Mouse (Mus musculus) ovary, adult 2 months (tissue): ENCODE data around the gene Vps25. TPM values are rescaled to one million over a fixed set of nuclear protein-coding genes. Genes with fewer than 3 reads are reported as not detected.

ENCODE experiments used
- polyA plus RNA-seq: library from polyadenylated mRNA; depleted of rRNA; stranded (reverse); fragments of >200 nt; gene quantifications from 2 replicates; pipeline ENCODE4 v1.2.3, GENCODE M21; 2012; rRNA removed

Gene Vps25
- 49.4 and 63.9 TPM in 2 replicates for polyA plus RNA-seq

GRCm38 (mm10) chr11:101253613-101254389 lies at the start of gene Vps25:
Gene Vps25, plus strand, starts transcription at chr11:101253707.

GRCm38 (mm10) chr11:101226065-101226701 lies 27.3 kb upstream of the Vps25 start, which contains the start of gene Ezh1:
Gene Ezh1, minus strand, starts transcription at chr11:101226463.

GRCm38 (mm10) chr11:101245855-101246701 lies 7.4 kb upstream of the Vps25 start, which contains the start of gene Ramp2:
Gene Ramp2, plus strand, starts transcription at chr11:101246028.

GRCm38 (mm10) chr11:101259948-101260825 lies 6.7 kb downstream of the Vps25 start, which contains the start of gene Wnk4:
Gene Wnk4, plus strand, starts transcription at chr11:101260567.

DNA sequence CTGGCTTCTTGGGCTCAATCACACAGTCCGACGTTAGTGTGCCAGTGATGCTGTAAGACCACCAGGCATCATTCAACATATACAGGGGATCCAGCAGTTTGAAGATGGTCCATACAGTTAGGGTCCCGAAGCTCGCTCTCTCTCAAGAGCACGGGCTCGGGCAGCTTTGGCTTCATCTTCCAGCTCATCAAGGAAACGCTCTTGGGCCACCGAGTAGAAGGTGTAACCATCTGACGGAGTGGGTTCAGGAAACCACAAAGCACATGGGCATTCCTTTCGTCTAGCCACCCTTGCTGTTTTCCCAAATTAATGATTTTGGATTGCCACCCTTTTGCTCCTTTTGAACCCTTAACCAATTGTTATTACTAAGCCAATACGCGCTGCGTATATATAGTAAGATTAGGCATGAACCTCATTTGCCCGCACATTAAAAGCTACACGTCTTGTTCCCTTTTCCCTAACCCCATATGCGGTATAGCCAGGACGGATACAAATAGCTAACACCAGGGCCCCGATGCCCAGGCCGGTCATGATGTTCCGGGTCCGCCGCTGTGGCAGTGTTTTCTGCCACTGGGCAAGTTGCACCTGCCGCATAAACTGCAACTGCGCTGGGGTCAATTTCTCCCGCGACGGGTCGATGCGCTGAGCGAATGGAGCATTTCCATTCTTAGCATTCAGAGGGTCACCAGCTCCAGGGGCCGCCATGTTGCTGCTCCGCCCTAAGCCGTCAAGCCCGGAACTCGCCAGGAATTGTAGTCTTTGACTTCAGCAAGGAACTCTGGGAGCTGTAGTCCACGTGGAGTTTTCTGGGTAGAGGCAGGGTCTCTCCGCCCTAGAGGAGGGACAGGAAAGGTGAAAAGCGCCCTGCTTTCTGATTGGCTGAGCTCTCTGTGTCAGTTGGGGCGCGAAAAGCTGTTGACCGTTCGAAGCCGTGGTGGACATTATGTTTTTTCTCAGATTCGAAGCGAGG lies 25.0 kb downstream of the Vps25 start, which contains the start of the genes Cntd1 and Coa3:
Cntd1 (plus strand) TSS at position 790 of the 970 bp plus-strand sequence.
Coa3 (minus strand) TSS at position 892 of the 970 bp plus-strand sequence.

GRCm38 (mm10) chr11:101302004-101302798 lies 48.7 kb downstream of the Vps25 start, which contains the start of gene Becn1:
Gene Becn1, minus strand, starts transcription at chr11:101302286.

Other genes with a start within 250 kb of the Vps25 start
- 61.8 and 84.5 TPM in 2 replicates for gene Atp6v0a1, start 244.3 kb upstream of the Vps25 start, polyA plus RNA-seq
- 124 and 125 TPM in 2 replicates for gene Naglu, start 183.7 kb upstream of the Vps25 start, polyA plus RNA-seq
- gene Hsd17b1, start 175.3 kb upstream of the Vps25 start, polyA plus RNA-seq = 267 and 378 TPM in 2 replicates
- gene Coasy, start 171.1 kb upstream of the Vps25 start, polyA plus RNA-seq = 122 and 140 TPM in 2 replicates
- 23.9 and 36.2 TPM in 2 replicates for gene Mlx, start 166.4 kb upstream of the Vps25 start, polyA plus RNA-seq
- gene Psmc3ip, start 158.3 kb upstream of the Vps25 start, polyA plus RNA-seq = 1.7 and 2.1 TPM in 2 replicates
- 59.4 and 75.1 TPM in 2 replicates for gene Retreg3, start 133.8 kb upstream of the Vps25 start, polyA plus RNA-seq
- gene Tubg1, start 133.8 kb upstream of the Vps25 start, polyA plus RNA-seq = 11.5 and 16.8 TPM in 2 replicates
- gene Tubg2, start 97.8 kb upstream of the Vps25 start, polyA plus RNA-seq = 8.2 and 11.3 TPM in 2 replicates
- 12.6 and 13.4 TPM in 2 replicates for gene Cntnap1, start 83.2 kb upstream of the Vps25 start, polyA plus RNA-seq
- 89.1 and 109 TPM in 2 replicates for gene Plekhh3, start 82.4 kb upstream of the Vps25 start, polyA plus RNA-seq
- gene Ccr10, start 78.3 kb upstream of the Vps25 start, polyA plus RNA-seq = 0.78 and 0.87 TPM in 2 replicates
- gene Ezh1, start 27.2 kb upstream of the Vps25 start, polyA plus RNA-seq = 33.7 and 37.5 TPM in 2 replicates
- 128 and 138 TPM in 2 replicates for gene Ramp2, start 7.7 kb upstream of the Vps25 start, polyA plus RNA-seq
- 11.7 and 13.1 TPM in 2 replicates for gene Wnk4, start 6.9 kb downstream of the Vps25 start, polyA plus RNA-seq
- 0.13 and 0.33 TPM in 2 replicates for gene Cntd1, start 25.3 kb downstream of the Vps25 start, polyA plus RNA-seq
- gene Coa3, start 25.4 kb downstream of the Vps25 start, polyA plus RNA-seq = 236 and 502 TPM in 2 replicates
- 129 and 200 TPM in 2 replicates for gene Becn1, start 48.6 kb downstream of the Vps25 start, polyA plus RNA-seq
- 45.8 and 60.3 TPM in 2 replicates for gene Psme3, start 62.5 kb downstream of the Vps25 start, polyA plus RNA-seq
- 9.2 and 10.4 TPM in 2 replicates for gene Aoc2, start 71.4 kb downstream of the Vps25 start, polyA plus RNA-seq
- 104 and 107 TPM in 2 replicates for gene Aoc3, start 76.9 kb downstream of the Vps25 start, polyA plus RNA-seq
- 0.10 and 0.18 TPM in 2 replicates for gene G6pc, start 113.9 kb downstream of the Vps25 start, polyA plus RNA-seq
- gene Aarsd1, start 163.9 kb downstream of the Vps25 start, polyA plus RNA-seq = 29.9 and 36.8 TPM in 2 replicates
- gene Gm27029, start 171.1 kb downstream of the Vps25 start, polyA plus RNA-seq = 0.37 and 0.47 TPM in 2 replicates
- 29.4 TPM in 2 replicates for gene Rundc1, start 171.4 kb downstream of the Vps25 start, polyA plus RNA-seq
- 3.0 and 3.7 TPM in 2 replicates for gene Ptges3l, start 171.6 kb downstream of the Vps25 start, polyA plus RNA-seq
- 502 and 570 TPM in 2 replicates for gene Rpl27, start 188.6 kb downstream of the Vps25 start, polyA plus RNA-seq
- 34.0 and 41.4 TPM in 2 replicates for gene Ifi35, start 194.7 kb downstream of the Vps25 start, polyA plus RNA-seq
- 51.3 and 74.9 TPM in 2 replicates for gene Rnd2, start 211.3 kb downstream of the Vps25 start, polyA plus RNA-seq
- gene Vat1, start 212.5 kb downstream of the Vps25 start, polyA plus RNA-seq = 177 and 199 TPM in 2 replicates